18 mouse cellular contexts compared by ENCODE assay signal in the genomic region with DNA sequence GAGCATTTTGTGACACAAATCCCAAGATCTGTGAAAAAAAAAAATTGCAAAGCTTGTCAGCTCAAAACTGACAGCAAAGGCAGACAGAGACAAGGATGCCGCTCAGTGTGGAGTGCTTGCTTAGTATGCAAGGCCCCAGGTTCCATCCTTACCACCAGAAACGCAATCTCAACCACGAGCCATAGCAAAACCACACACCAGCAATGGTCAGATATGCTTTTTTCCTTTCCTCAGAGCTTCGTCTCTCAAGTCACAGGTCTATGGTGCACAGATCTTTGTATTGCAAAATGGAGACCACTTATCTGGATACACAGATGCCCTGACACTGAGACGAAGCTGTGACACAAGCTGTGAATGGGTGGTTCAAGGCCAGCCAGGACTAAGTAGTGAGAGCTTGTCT. TPM values are rescaled to one million over a fixed set of nuclear protein-coding genes. Genes with fewer than 3 reads are reported as not detected.
DNase-seq lines count a peak whose midpoint lies in the region; ATAC-seq lines count a peak whose summit lies in the region.
"Had no signal": no experiment of that assay in that cellular context is flagged by ENCODE, and none has a peak within 500 bp of the region (broad histone marks: within the 10 kb centered on the region; RNA-seq: fewer than 3 reads in every experiment).

No protein-coding gene starts in this region.

- H3K27ac ChIP-seq in limb, embryonic 13.5 days = 0 out of 2 replicates have a peak overlapping the region, but pooled peaks have one; percentile 6
- H3K27ac ChIP-seq in limb, embryonic 10.5 days = no peak overlapping the region
- peak overlapping the region; percentile 76 for H3K27ac ChIP-seq in macrophage
- H3K27ac ChIP-seq: gastrocnemius, adult 2 months; heart, adult 2 months; layer of hippocampus, adult 2 months; liver, embryonic 14.5 days had no signal

- H3K4me3 ChIP-seq in limb, embryonic 13.5 days = no peak overlapping the region
- no peak overlapping the region for H3K4me3 ChIP-seq in limb, embryonic 10.5 days
- H3K4me3 ChIP-seq in macrophage (ENCODE audit: inconsistent target) = no peak overlapping the region
- H3K4me3 ChIP-seq: gastrocnemius, adult 2 months; heart, adult 2 months; layer of hippocampus, adult 2 months had no signal

- H3K4me1 ChIP-seq in limb, embryonic 13.5 days = peaks cover 6% of the 10 kb centered on the region; the same call in 1 of the 2 replicates
- H3K4me1 ChIP-seq in limb, embryonic 10.5 days = peaks cover 10% of the 10 kb centered on the region

- H3K9ac ChIP-seq in limb, embryonic 13.5 days = no peak overlapping the region
- H3K9ac ChIP-seq: liver, embryonic 14.5 days had no signal

- peaks cover 11% of the 10 kb centered on the region for H3K9me3 ChIP-seq in limb, embryonic 13.5 days
- H3K9me3 ChIP-seq in limb, embryonic 10.5 days (replicated peaks) = no peaks in the 10 kb centered on the region

- H3K36me3 ChIP-seq in limb, embryonic 13.5 days = no peaks in the 10 kb centered on the region
- H3K36me3 ChIP-seq in limb, embryonic 10.5 days = no peaks in the 10 kb centered on the region
- H3K36me3 ChIP-seq in macrophage (ENCODE audit: inconsistent target) = no peaks in the 10 kb centered on the region

- H3K27me3 ChIP-seq in limb, embryonic 13.5 days = no peaks in the 10 kb centered on the region
- no peaks in the 10 kb centered on the region for H3K27me3 ChIP-seq in limb, embryonic 10.5 days (ENCODE audit: low read depth, poor library complexity, severe bottlenecking)

- no peak for ATAC-seq in limb, embryonic 13.5 days (ENCODE audit: low FRiP score, low read depth)
- peak; percentile 27 for ATAC-seq in common myeloid progenitor, adult 5-6 weeks (replicated peaks; ENCODE audit: low read depth, poor library complexity, severe bottlenecking)
- ATAC-seq: lung, postnatal 0 days had no signal

- WGBS in limb, embryonic 13.5 days = 81% methylated on average over 5 of the region's 5 CpGs
- WGBS in limb, embryonic 10.5 days = 78% methylated on average over 5 of the region's 5 CpGs
- 49% methylated on average over 5 of the region's 5 CpGs for WGBS in macrophage (ENCODE audit: missing documents)

- no peaks in the 10 kb centered on the region for H3K79me2 ChIP-seq in macrophage (ENCODE audit: inconsistent target)

- DNase-seq in limb, embryonic 10.5 days (ENCODE audit: low spot score) = no peak
- peak; percentile 10 for DNase-seq in 416B (ENCODE audit: low read depth)
- no peak for DNase-seq in ovary, postnatal 14 days (ENCODE audit: low spot score)
- no peak for DNase-seq in adrenal gland, adult 2 months
- no peak for DNase-seq in retina, postnatal 1 day
- DNase-seq: cerebellum, adult 11 months; cerebellum, postnatal 10 days; gastrocnemius, adult 2 months; heart, postnatal 4 days; right cerebral cortex, adult 18-20 months had no signal

- H3K4me2 ChIP-seq in limb, embryonic 13.5 days (replicated peaks) = no peak overlapping the region

RNA-seq across cellular contexts. Expression of gene Plbd1, which starts 28.8 kb away (rescaled TPM):
- polyA plus RNA-seq in limb, embryonic 13.5 days (2015; fragmentation: Nextera tagmentation; extraction: Ambion mirVana) = 3.0 and 3.8 TPM in 2 replicates
- 0.63 and 1.4 TPM in 2 replicates for polyA plus RNA-seq in limb, embryonic 10.5 days (2016; fragmentation: Nextera tagmentation; extraction: Ambion mirVana)
- 5.8 and 9.0 TPM in 2 replicates for total RNA-seq in common myeloid progenitor, adult 5-6 weeks (2017)
- 1 to 10 TPM in 10 of 26 experiments, under 1 TPM in 6, not detected in 10; 0.37 to 2.6 (median 1.4) TPM for total RNA-seq in macrophage (2018; cell fraction: chromatin; rRNA removed)
- total RNA-seq in macrophage (2018; cell fraction: cytosol; rRNA removed) = 10 to 100 TPM in 1 of 26 experiments, 1 to 10 TPM in 25; 1.6 to 10.3 (median 4.1) TPM
- 10 to 100 TPM in 7 of 26 experiments, 1 to 10 TPM in 19; 1.1 to 15.2 (median 5.0) TPM for total RNA-seq in macrophage (2018; cell fraction: nucleus; rRNA removed)
- polyA plus RNA-seq in macrophage (2018) = 1.4 to 4.8 TPM (median 4.0 TPM) in 3 replicates
- 10 to 100 TPM; 43.6 to 48.3 TPM for total RNA-seq in adrenal gland, adult 2 months (2021)
- 8.9 and 11.5 TPM in 2 replicates for polyA plus RNA-seq in adrenal gland, adult 2 months (2012; rRNA removed)
- total RNA-seq: left cerebral cortex, postnatal 36 days had no signal
